Mouse (Mus musculus) urinary bladder, postnatal 10 days (tissue): ENCODE measurements around the gene Tmem247.

Experiments used
- DNase-seq: peaks from one replicate; pipeline ENCODE4 v3.0.0; 2022; ENCODE audit warnings: low spot score

Tmem247 gene

GRCm38 (mm10) chr17:86913003-86913607 is 4.0 kb upstream of the Tmem247 start:
- no peak for DNase-seq

- DNase-seq = no peak
These were observed 1.6 kb upstream of the Tmem247 start for GRCm38 (mm10) chr17:86915540-86915939.

GRCm38 (mm10) chr17:86918786-86919185 is 1.6 kb downstream of the Tmem247 start:
- DNase-seq = no peak

GRCm38 (mm10) chr17:86919729-86920128 is 2.6 kb downstream of the Tmem247 start:
- no peak for DNase-seq

- DNase-seq = no peak
These were observed 7.5 kb downstream of the Tmem247 start for GRCm38 (mm10) chr17:86924679-86925078.

GRCm38 (mm10) chr17:86926836-86927235 is 9.7 kb downstream of the Tmem247 start:
- no peak for DNase-seq

- no peak for DNase-seq
These were observed 12.2 kb downstream of the Tmem247 start for GRCm38 (mm10) chr17:86929355-86929754.

GRCm38 (mm10) chr17:86929981-86930380 is 12.8 kb downstream of the Tmem247 start:
- no peak for DNase-seq

GRCm38 (mm10) chr17:86932896-86933295 is 15.7 kb downstream of the Tmem247 start:
- no peak for DNase-seq

GRCm38 (mm10) chr17:86937064-86937463 is 19.9 kb downstream of the Tmem247 start:
- DNase-seq = no peak

- DNase-seq = no peak
These were observed 20.5 kb downstream of the Tmem247 start for GRCm38 (mm10) chr17:86937497-86938155.

GRCm38 (mm10) chr17:86938683-86939082 is 21.5 kb downstream of the Tmem247 start:
- DNase-seq = no peak

GRCm38 (mm10) chr17:86942112-86942511 is 25.0 kb downstream of the Tmem247 start:
- no peak for DNase-seq

GRCm38 (mm10) chr17:86943158-86943557 is 26.0 kb downstream of the Tmem247 start:
- DNase-seq = no peak

GRCm38 (mm10) chr17:86946078-86946477 is 28.9 kb downstream of the Tmem247 start:
- DNase-seq = no peak

- no peak for DNase-seq
These were observed 31.0 kb downstream of the Tmem247 start, which contains the start of gene Atp6v1e2 for GRCm38 (mm10) chr17:86947840-86948796. TSS of gene Atp6v1e2 (minus strand) at chr17:86947897.

GRCm38 (mm10) chr17:86948801-86949200 is 31.7 kb downstream of the Tmem247 start:
- no peak for DNase-seq

- DNase-seq = no peak
These were observed 40.1 kb downstream of the Tmem247 start for GRCm38 (mm10) chr17:86957239-86957638.

GRCm38 (mm10) chr17:86957968-86958367 is 40.8 kb downstream of the Tmem247 start:
- no peak for DNase-seq

GRCm38 (mm10) chr17:86961301-86961841 is 44.2 kb downstream of the Tmem247 start:
- DNase-seq = no peak

GRCm38 (mm10) chr17:86962297-86962893 is 45.2 kb downstream of the Tmem247 start:
- peak; percentile 48 for DNase-seq
